8 mouse cellular contexts compared by ENCODE assay signal in genomic region chr17:28528043-28528351, GRCm38 (mm10). TPM values are rescaled to one million over a fixed set of nuclear protein-coding genes. Genes with fewer than 3 reads are reported as not detected.
DNase-seq lines count a peak whose midpoint lies in the region; ATAC-seq and TF ChIP-seq lines count a peak whose summit lies in the region.

No protein-coding gene starts in this region.

- peaks cover 7% of the 10 kb centered on the region for H3K36me3 ChIP-seq in G1E (replicated peaks)
- no peaks in the 10 kb centered on the region for H3K36me3 ChIP-seq in forebrain, embryonic 15.5 days

- ATAC-seq in G1E (ENCODE audit: extremely low read depth, insufficient number of reproducible peaks, low FRiP score, poor library complexity, severe bottlenecking), result no peak; the same call in 1 of the 2 replicates
- 0 out of 2 replicates have a peak, but pooled peaks have one; percentile 57 for ATAC-seq in forebrain, embryonic 15.5 days (replicated peaks)

- intact Hi-C loops in heart, postnatal 25 days (cut with DNase I), result loop anchor here (1.0 to 10.0 kb wide), 4 partner anchors 75 to 303 kb away; no protein-coding TSS in a partner anchor

- no peak overlapping the region for H3K4me2 ChIP-seq in forebrain, embryonic 15.5 days (replicated peaks)

- no peak overlapping the region for H3K9ac ChIP-seq in forebrain, embryonic 15.5 days (replicated peaks)

- H3K27me3 ChIP-seq in G1E (ENCODE audit: insufficient read depth, low read length), result peaks cover 32% of the 10 kb centered on the region
- H3K27me3 ChIP-seq in forebrain, embryonic 15.5 days, result 0 out of 2 replicates have a peak, but pooled peaks cover 3% of the 10 kb centered on the region

- TF ChIP-seq CTCF in G1E (IDR thresholded peaks at IDR 0.05; ENCODE audit: low read depth, low read length), result peak; percentile 89

- H3K4me1 ChIP-seq in G1E (ENCODE audit: insufficient read depth, low read depth, low read length), result peaks cover 34% of the 10 kb centered on the region
- peaks cover 8% of the 10 kb centered on the region for H3K4me1 ChIP-seq in forebrain, embryonic 15.5 days

- 2% methylated on average over 6 of the region's 6 CpGs for WGBS in forebrain, embryonic 15.5 days

- peak; percentile 80 for DNase-seq in G1E (ENCODE audit: low spot score)
- DNase-seq in cerebellum, adult 11 months, result peak; percentile 74
- peak; percentile 67 for DNase-seq in heart, postnatal 25 days (ENCODE audit: low spot score)
- DNase-seq in layer of hippocampus, adult 9-11 months, result peak; percentile 81
- peak; percentile 92 for DNase-seq in lung, postnatal 14 days
- peak; percentile 70 for DNase-seq in retina, adult 2 months (ENCODE audit: low read depth, low spot score)
- DNase-seq in thymus, postnatal 25 days, result peak; percentile 91

- H3K27ac ChIP-seq in forebrain, embryonic 15.5 days (replicated peaks), result no peak overlapping the region

- no peaks in the 10 kb centered on the region for H3K9me3 ChIP-seq in G1E (replicated peaks)
- H3K9me3 ChIP-seq in forebrain, embryonic 15.5 days, result no peaks in the 10 kb centered on the region

- H3K4me3 ChIP-seq in G1E (ENCODE audit: low read depth, low read length), result no peak overlapping the region
- H3K4me3 ChIP-seq in forebrain, embryonic 15.5 days, result no peak overlapping the region

RNA-seq across cellular contexts. Expression of gene Armc12, which starts 2.6 kb away (rescaled TPM):
- total RNA-seq in G1E (2014; fragmentation: Nextera tagmentation) (not detected in 2 replicates), G1E (2017) (not detected in 2 replicates)
- 0.07 TPM in 1 of 2 replicates, not detected in the other for polyA plus RNA-seq in G1E (2012)
- polyA plus RNA-seq in forebrain, embryonic 15.5 days (2015; fragmentation: Nextera tagmentation; extraction: Ambion mirVana), result not detected in 2 replicates
- not detected for total RNA-seq in heart, postnatal 25 days (2021)

RNA-seq across cellular contexts. Expression of gene Fkbp5, which starts 10.7 kb away (rescaled TPM):
- total RNA-seq in G1E (2014; fragmentation: Nextera tagmentation) (11.7 and 16.4 TPM in 2 replicates), G1E (2017) (14.0 and 18.5 TPM in 2 replicates)
- polyA plus RNA-seq in G1E (2012), result 36.6 and 41.4 TPM in 2 replicates
- 32.8 and 34.6 TPM in 2 replicates for polyA plus RNA-seq in forebrain, embryonic 15.5 days (2015; fragmentation: Nextera tagmentation; extraction: Ambion mirVana)
- 10 to 100 TPM; 33.0 to 41.0 TPM for total RNA-seq in heart, postnatal 25 days (2021)

RNA-seq across cellular contexts. Expression of gene Clpsl2, which starts 21.2 kb away (rescaled TPM):
- total RNA-seq in G1E (2014; fragmentation: Nextera tagmentation), result not detected in 2 replicates
- not detected in 2 replicates for total RNA-seq in G1E (2017)
- polyA plus RNA-seq in G1E (2012), result not detected in 2 replicates
- not detected in 2 replicates for polyA plus RNA-seq in forebrain, embryonic 15.5 days (2015; fragmentation: Nextera tagmentation; extraction: Ambion mirVana)
- not detected for total RNA-seq in heart, postnatal 25 days (2021)

RNA-seq across cellular contexts. Expression of gene Clps, which starts 32.6 kb away (rescaled TPM):
- not detected in 2 replicates for total RNA-seq in G1E (2014; fragmentation: Nextera tagmentation)
- total RNA-seq in G1E (2017), result not detected in 2 replicates
- not detected in 2 replicates for polyA plus RNA-seq in G1E (2012)
- not detected in 2 replicates for polyA plus RNA-seq in forebrain, embryonic 15.5 days (2015; fragmentation: Nextera tagmentation; extraction: Ambion mirVana)
- not detected for total RNA-seq in heart, postnatal 25 days (2021)

RNA-seq across cellular contexts. Expression of gene Lhfpl5, which starts 47.4 kb away (rescaled TPM):
- total RNA-seq in G1E (2014; fragmentation: Nextera tagmentation) (not detected in 2 replicates), G1E (2017) (not detected in 2 replicates)
- polyA plus RNA-seq in G1E (2012), result not detected in 2 replicates
- 5.3 and 6.2 TPM in 2 replicates for polyA plus RNA-seq in forebrain, embryonic 15.5 days (2015; fragmentation: Nextera tagmentation; extraction: Ambion mirVana)
- not detected for total RNA-seq in heart, postnatal 25 days (2021)
